Comparison of ENCODE assay signal across 9 mouse cellular contexts in genomic region chr15:97462006-97462405, GRCm38 (mm10).
"Had no signal": no experiment of that assay in that cellular context is flagged by ENCODE, and none has a peak within 500 bp of the region (broad histone marks: within the 10 kb centered on the region; RNA-seq: fewer than 3 reads in every experiment).

No protein-coding gene starts in this region.

- DNase-seq: kidney, adult 11 months; kidney, adult 9 months; layer of hippocampus, postnatal 36 days; liver, embryonic 13.5 days; lung, adult 2 months; lung, postnatal 36 days; retina, postnatal 1 day; right cerebral cortex, postnatal 25 days; thymus, adult 18-20 months had no signal
